Mouse (Mus musculus): Measurements from ENCODE around the gene Sept10. TPM values are rescaled to one million over a fixed set of nuclear protein-coding genes. Genes with fewer than 3 reads are reported as not detected.

Gene Sept10
- polyA plus RNA-seq, 2 experiments: 40.1 to 48.8 TPM

- TF ChIP-seq POLR2A (IDR thresholded peaks at IDR 0.05; ENCODE audit: borderline replicate concordance, extremely low read depth, insufficient read depth, insufficient read length): no peak
- no peak for ATAC-seq (ENCODE audit: low FRiP score, low read depth)
- H3K9me3 ChIP-seq (ENCODE audit: control insufficient read depth, low read length): no peaks in the 10 kb centered on the region
- WGBS: 82% methylated on average over 5 of the region's 5 CpGs
- no peak overlapping the region for H3K27ac ChIP-seq (replicated peaks; ENCODE audit: low read depth, low read length)
- H3K27me3 ChIP-seq (ENCODE audit: control insufficient read depth, insufficient read depth, low read length): no peaks in the 10 kb centered on the region
- no peak overlapping the region for H3K4me2 ChIP-seq (replicated peaks; ENCODE audit: low read depth, low read length, severe bottlenecking)
- no peaks in the 10 kb centered on the region for H3K36me3 ChIP-seq (ENCODE audit: control insufficient read depth, insufficient read depth, low read length)
- no peak for DNase-seq (ENCODE audit: low spot score)
- H3K9ac ChIP-seq (ENCODE audit: low read depth, low read length, severe bottlenecking): no peak overlapping the region
- no peaks in the 10 kb centered on the region for H3K4me1 ChIP-seq (ENCODE audit: control insufficient read depth, insufficient read depth, low read length)
- H3K4me3 ChIP-seq (replicated peaks; ENCODE audit: low read length): no peak overlapping the region
Measured at GRCm38 (mm10) chr10:59117555-59117954, 104.1 kb downstream of the Sept10 start.

- Histone ChIP-seq H3K9ac (ENCODE audit: low read depth, low read length, severe bottlenecking) (no peak overlapping the region), H3K4me3 (replicated peaks; ENCODE audit: low read length) (no peak overlapping the region), H3K27ac (replicated peaks; ENCODE audit: low read depth, low read length) (no peak overlapping the region), H3K4me2 (replicated peaks; ENCODE audit: low read depth, low read length, severe bottlenecking) (no peak overlapping the region), H3K4me1 (ENCODE audit: control insufficient read depth, insufficient read depth, low read length) (no peaks in the 10 kb centered on the region), H3K36me3 (ENCODE audit: control insufficient read depth, insufficient read depth, low read length) (no peaks in the 10 kb centered on the region), H3K27me3 (ENCODE audit: control insufficient read depth, insufficient read depth, low read length) (no peaks in the 10 kb centered on the region), H3K9me3 (ENCODE audit: control insufficient read depth, low read length) (no peaks in the 10 kb centered on the region)
- ATAC-seq (ENCODE audit: low FRiP score, low read depth) (no peak), DNase-seq (ENCODE audit: low spot score) (no peak)
- 61% methylated on average over 9 of the region's 9 CpGs for WGBS
- TF ChIP-seq POLR2A (IDR thresholded peaks at IDR 0.05; ENCODE audit: borderline replicate concordance, extremely low read depth, insufficient read depth, insufficient read length): no peak
Measured at GRCm38 (mm10) chr10:59116331-59116730, 105.3 kb downstream of the Sept10 start.

GRCm38 (mm10) chr10:59115691-59116090, 106.0 kb downstream of the Sept10 start:
- WGBS: 80% methylated on average over 2 of the region's 2 CpGs
- Histone ChIP-seq H3K9me3 (ENCODE audit: control insufficient read depth, low read length) (no peaks in the 10 kb centered on the region), H3K27me3 (ENCODE audit: control insufficient read depth, insufficient read depth, low read length) (no peaks in the 10 kb centered on the region), H3K36me3 (ENCODE audit: control insufficient read depth, insufficient read depth, low read length) (no peaks in the 10 kb centered on the region), H3K4me2 (replicated peaks; ENCODE audit: low read depth, low read length, severe bottlenecking) (no peak overlapping the region), H3K9ac (ENCODE audit: low read depth, low read length, severe bottlenecking) (no peak overlapping the region), H3K4me1 (ENCODE audit: control insufficient read depth, insufficient read depth, low read length) (no peaks in the 10 kb centered on the region), H3K4me3 (replicated peaks; ENCODE audit: low read length) (no peak overlapping the region), H3K27ac (replicated peaks; ENCODE audit: low read depth, low read length) (no peak overlapping the region)
- no peak for TF ChIP-seq POLR2A (IDR thresholded peaks at IDR 0.05; ENCODE audit: borderline replicate concordance, extremely low read depth, insufficient read depth, insufficient read length)
- no peak for ATAC-seq (ENCODE audit: low FRiP score, low read depth)
- DNase-seq (ENCODE audit: low spot score): no peak

GRCm38 (mm10) chr10:59114535-59115291, 106.9 kb downstream of the Sept10 start:
- Histone ChIP-seq H3K9me3 (ENCODE audit: control insufficient read depth, low read length) (no peaks in the 10 kb centered on the region), H3K27ac (replicated peaks; ENCODE audit: low read depth, low read length) (no peak overlapping the region), H3K4me3 (replicated peaks; ENCODE audit: low read length) (no peak overlapping the region), H3K4me2 (replicated peaks; ENCODE audit: low read depth, low read length, severe bottlenecking) (no peak overlapping the region), H3K4me1 (ENCODE audit: control insufficient read depth, insufficient read depth, low read length) (no peaks in the 10 kb centered on the region), H3K36me3 (ENCODE audit: control insufficient read depth, insufficient read depth, low read length) (no peaks in the 10 kb centered on the region), H3K27me3 (ENCODE audit: control insufficient read depth, insufficient read depth, low read length) (no peaks in the 10 kb centered on the region), H3K9ac (ENCODE audit: low read depth, low read length, severe bottlenecking) (no peak overlapping the region)
- no peak for ATAC-seq (ENCODE audit: low FRiP score, low read depth)
- 30% methylated on average over 15 of the region's 15 CpGs for WGBS
- no peak for TF ChIP-seq POLR2A (IDR thresholded peaks at IDR 0.05; ENCODE audit: borderline replicate concordance, extremely low read depth, insufficient read depth, insufficient read length)
- peak; percentile 7 for DNase-seq (ENCODE audit: low spot score)

- no peak for TF ChIP-seq POLR2A (IDR thresholded peaks at IDR 0.05; ENCODE audit: borderline replicate concordance, extremely low read depth, insufficient read depth, insufficient read length)
- no peak overlapping the region for H3K4me3 ChIP-seq (replicated peaks; ENCODE audit: low read length)
- H3K27ac ChIP-seq (replicated peaks; ENCODE audit: low read depth, low read length): no peak overlapping the region
- 79% methylated on average over 9 of the region's 9 CpGs for WGBS
- DNase-seq (ENCODE audit: low spot score): no peak
- no peak for ATAC-seq (ENCODE audit: low FRiP score, low read depth)
- H3K9me3 ChIP-seq (ENCODE audit: control insufficient read depth, low read length): no peaks in the 10 kb centered on the region
- no peak overlapping the region for H3K9ac ChIP-seq (ENCODE audit: low read depth, low read length, severe bottlenecking)
- H3K4me2 ChIP-seq (replicated peaks; ENCODE audit: low read depth, low read length, severe bottlenecking): no peak overlapping the region
- no peaks in the 10 kb centered on the region for H3K27me3 ChIP-seq (ENCODE audit: control insufficient read depth, insufficient read depth, low read length)
- H3K4me1 ChIP-seq (ENCODE audit: control insufficient read depth, insufficient read depth, low read length): no peaks in the 10 kb centered on the region
- H3K36me3 ChIP-seq (ENCODE audit: control insufficient read depth, insufficient read depth, low read length): no peaks in the 10 kb centered on the region
Measured at GRCm38 (mm10) chr10:59113386-59113785, 108.3 kb downstream of the Sept10 start.
